Mouse (Mus musculus) lung, embryonic 16.5 days (tissue): ENCODE measurements around the gene Gtf2ird2. TPM values are rescaled to one million over a fixed set of nuclear protein-coding genes. Genes with fewer than 3 reads are reported as not detected.

Experiments used
- ATAC-seq: fragments of 200-750 bp; cut with Nextera tagmentation; 2 replicates; pipeline ENCODE4 v1.8.0; 2017; ENCODE audit warnings: low read depth, mild to moderate bottlenecking, moderate library complexity
- H3K27ac ChIP-seq: fragments of 300-500 bp; sonication (generic); 2 replicates; pipeline ENCODE4 v1.5.1; 2014; ENCODE audit warnings: mild to moderate bottlenecking, control low read depth, low read length
- H3K27me3 ChIP-seq: fragments of 300-500 bp; sonication (generic); 2 replicates; pipeline ENCODE4 v1.6.1; 2014; ENCODE audit warnings: low read depth, low read length, mixed read lengths; ENCODE audit not compliant: control insufficient read depth, insufficient read depth
- H3K36me3 ChIP-seq: fragments of 300-500 bp; sonication (generic); 2 replicates; pipeline ENCODE4 v1.6.1; 2014; ENCODE audit warnings: low read length; ENCODE audit not compliant: control insufficient read depth, insufficient read depth
- H3K4me1 ChIP-seq: fragments of 300-500 bp; sonication (generic); replicated peaks from 2 replicates; pipeline ENCODE4 v1.6.1; 2014; ENCODE audit warnings: low read length, mixed read lengths; ENCODE audit not compliant: control insufficient read depth, insufficient read depth
- H3K4me2 ChIP-seq: fragments of 300-500 bp; sonication (generic); 2 replicates; pipeline ENCODE4 v1.6.1; 2014; ENCODE audit warnings: low read depth, low read length, control low read depth
- H3K4me3 ChIP-seq: fragments of 300-500 bp; sonication (generic); 2 replicates; pipeline ENCODE4 v1.5.1; 2014; ENCODE audit warnings: mild to moderate bottlenecking, low read length, control low read depth
- H3K9ac ChIP-seq: fragments of 300-500 bp; sonication (generic); 2 replicates; pipeline ENCODE4 v1.6.1; 2014; ENCODE audit warnings: low read length, control low read depth
- H3K9me3 ChIP-seq: fragments of 300-500 bp; sonication (generic); 2 replicates; pipeline ENCODE4 v1.6.1; 2016; ENCODE audit warnings: low read length; ENCODE audit not compliant: control insufficient read depth
- WGBS: fragments of 180-500 bp; shearing (Covaris S2); extraction: QIAGEN DNeasy Blood & Tissue Kit; methylation state at CpG from one replicate; pipeline ENCODE4 v1.1.7; 2014; 5-methylcytosine and 5-hydroxymethylcytosine counted together
- polyA plus RNA-seq: library from polyadenylated mRNA; unstranded; fragments of >200 nt; fragmentation: Nextera tagmentation; extraction: Ambion mirVana; gene quantifications from 2 replicates; pipeline ENCODE4 v1.2.1, GENCODE M21; 2015

Gtf2ird2 gene
- polyA plus RNA-seq, 1 experiment from 2014 or later = 8.6 TPM

- Histone ChIP-seq H3K27ac (peak within 1 kb of the TSS; percentile 80), H3K4me3 (peak within 1 kb of the TSS; percentile 94), H3K4me1 (peaks cover 10% of the 10 kb centered on the region), H3K9me3 (no peaks in the 10 kb centered on the region), H3K9ac (peak within 1 kb of the TSS; percentile 83), H3K27me3 (no peaks in the 10 kb centered on the region), H3K4me2 (peak within 1 kb of the TSS; percentile 74), H3K36me3 (no peaks in the 10 kb centered on the region; the same call in 1 of the 2 replicates)
- WGBS = under 1% methylated on average over 54 of the region's 72 CpGs
- peak; percentile 91 for ATAC-seq
Observed at GRCm38 (mm10) chr5:134176169-134176881, 7.5 kb upstream of the Gtf2ird2 start, which contains the start of gene Rcc1l. Gene Rcc1l, minus strand, starts transcription at chr5:134176774.

- H3K36me3 ChIP-seq = no peaks in the 10 kb centered on the region
- peaks cover 23% of the 10 kb centered on the region for H3K4me1 ChIP-seq
- H3K27me3 ChIP-seq = no peaks in the 10 kb centered on the region
- 62% methylated on average over 7 of the region's 7 CpGs for WGBS
- H3K9me3 ChIP-seq = no peaks in the 10 kb centered on the region
- ATAC-seq = no peak
- H3K4me2 ChIP-seq = no peak overlapping the region
- H3K9ac ChIP-seq = no peak overlapping the region
- H3K4me3 ChIP-seq = no peak overlapping the region
- no peak overlapping the region for H3K27ac ChIP-seq
Observed at GRCm38 (mm10) chr5:134178536-134178935, 5.3 kb upstream of the Gtf2ird2 start.

DNA sequence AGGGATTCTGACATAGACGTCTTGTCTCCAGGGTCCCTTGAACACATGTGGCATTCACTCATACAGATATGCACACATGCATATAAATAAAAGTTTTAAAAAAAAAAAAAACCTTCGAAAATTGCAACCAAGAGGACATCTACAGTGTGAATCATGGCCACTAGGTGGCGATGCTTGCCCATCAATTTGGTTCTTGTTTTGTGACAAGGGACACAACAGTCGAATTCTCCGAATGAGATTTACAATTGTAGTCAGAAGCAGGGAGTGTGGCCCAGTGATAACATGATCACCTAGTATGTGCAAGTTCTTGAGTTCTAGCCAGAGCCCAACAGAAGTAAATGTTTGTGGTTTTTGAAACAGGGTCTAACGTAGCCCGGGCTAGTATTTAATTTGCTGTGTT is 3.9 kb upstream of the Gtf2ird2 start:
- no peaks in the 10 kb centered on the region for H3K36me3 ChIP-seq
- peaks cover 24% of the 10 kb centered on the region for H3K4me1 ChIP-seq
- 21% methylated on average over 7 of the region's 7 CpGs for WGBS
- no peaks in the 10 kb centered on the region for H3K9me3 ChIP-seq
- no peak overlapping the region for H3K27ac ChIP-seq
- H3K27me3 ChIP-seq = no peaks in the 10 kb centered on the region
- H3K9ac ChIP-seq = no peak overlapping the region
- no peak overlapping the region for H3K4me3 ChIP-seq
- no peak overlapping the region for H3K4me2 ChIP-seq
- no peak for ATAC-seq

DNA sequence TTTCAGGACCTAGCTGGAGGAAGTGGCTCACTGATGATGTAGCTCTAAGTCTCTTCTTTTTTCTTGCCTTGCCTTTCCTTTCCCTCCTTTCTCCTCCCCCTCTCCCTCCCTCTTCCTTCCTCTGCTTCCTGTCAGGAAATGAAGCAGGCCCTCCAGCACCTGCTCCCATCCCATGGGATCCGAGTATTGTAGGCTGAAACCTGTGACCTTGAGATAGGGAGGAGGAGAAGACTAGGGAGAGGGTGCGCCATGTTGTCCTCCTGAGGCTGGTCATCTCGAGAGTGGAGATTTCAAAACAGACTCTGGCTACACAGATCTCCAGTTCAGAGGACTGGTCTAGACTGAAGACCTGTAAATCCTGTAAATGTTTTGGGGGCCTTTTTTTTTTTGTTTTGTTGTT is 1.6 kb upstream of the Gtf2ird2 start:
- Histone ChIP-seq H3K27me3 (no peaks in the 10 kb centered on the region), H3K27ac (no peak overlapping the region), H3K4me2 (no peak overlapping the region)

DNA sequence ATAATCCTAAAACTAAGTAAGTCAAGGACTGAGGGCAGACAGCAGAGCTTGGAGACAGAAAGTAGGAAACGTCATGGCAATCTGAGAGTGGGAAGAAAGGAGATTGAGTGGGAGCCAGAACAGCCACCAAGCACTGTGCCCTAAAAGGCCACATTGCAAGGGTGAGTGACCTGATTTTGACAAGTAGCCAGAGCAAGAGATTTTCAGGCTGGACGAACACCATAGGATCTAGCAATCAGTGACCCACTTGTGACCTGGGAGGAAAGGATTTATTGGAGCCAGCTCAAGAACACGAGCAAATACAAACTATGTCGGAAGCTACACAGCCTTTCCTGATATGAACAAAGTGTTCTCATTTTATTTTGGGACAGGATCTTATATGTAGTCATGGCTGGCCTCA is 1.1 kb upstream of the Gtf2ird2 start:
- H3K36me3 ChIP-seq = no peaks in the 10 kb centered on the region
- H3K9me3 ChIP-seq = no peaks in the 10 kb centered on the region
- peak overlapping the region; percentile 93 for H3K4me2 ChIP-seq
- H3K4me1 ChIP-seq = peaks cover 15% of the 10 kb centered on the region
- no peak overlapping the region for H3K9ac ChIP-seq
- H3K27me3 ChIP-seq = no peaks in the 10 kb centered on the region
- ATAC-seq = no peak
- 33% methylated on average over 4 of the region's 4 CpGs for WGBS
- H3K27ac ChIP-seq = no peak overlapping the region
- peak overlapping the region; percentile 83; the same call in 1 of the 2 replicates for H3K4me3 ChIP-seq

More for the DNA sequence above, 1.6 kb upstream of the Gtf2ird2 start:
- H3K4me1 ChIP-seq = peaks cover 15% of the 10 kb centered on the region
- 58% methylated on average over 3 of the region's 3 CpGs for WGBS
- H3K9ac ChIP-seq = no peak overlapping the region
- ATAC-seq = no peak
- no peaks in the 10 kb centered on the region for H3K9me3 ChIP-seq
- no peak overlapping the region for H3K4me3 ChIP-seq
- no peaks in the 10 kb centered on the region for H3K36me3 ChIP-seq

DNA sequence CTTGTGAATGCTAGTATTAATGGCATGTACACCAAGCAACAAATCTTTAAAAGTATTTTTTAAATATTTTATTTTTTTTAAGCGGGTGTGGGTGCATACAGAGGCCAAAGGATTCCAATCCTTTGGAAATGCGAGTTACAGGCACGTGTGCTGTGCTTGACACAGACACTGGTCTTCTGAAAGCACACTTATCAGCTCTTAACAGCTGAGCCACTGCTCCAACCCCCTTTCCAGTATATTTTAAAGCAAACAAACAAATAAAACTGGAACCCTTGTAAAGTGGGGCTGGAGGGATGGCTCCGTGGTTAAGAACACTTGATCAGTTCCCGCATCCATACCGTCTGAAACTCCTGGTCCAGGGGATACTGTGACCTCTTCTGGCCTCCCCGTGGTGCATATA is 657 bp upstream of the Gtf2ird2 start:
- H3K9me3 ChIP-seq = no peaks in the 10 kb centered on the region

DNA sequence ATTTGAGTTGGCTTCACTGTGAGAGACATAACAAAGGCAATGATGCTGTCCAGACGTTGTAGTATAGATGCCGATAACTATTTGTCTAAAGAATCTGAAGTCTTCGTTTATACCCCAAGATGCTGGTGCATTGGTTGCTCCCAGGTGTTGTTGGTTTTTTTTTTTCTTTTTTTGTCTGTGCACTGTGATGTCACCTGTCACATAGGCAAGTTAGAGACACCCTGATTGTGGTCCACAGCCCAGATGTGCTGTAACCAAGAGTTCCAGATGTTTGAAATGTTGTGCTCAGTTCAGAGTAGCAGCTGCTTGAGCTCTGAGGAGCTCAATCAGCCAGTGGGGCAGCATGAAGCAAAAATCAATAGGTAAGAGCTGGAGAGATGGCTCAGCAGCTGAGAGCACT is 2.2 kb downstream of the Gtf2ird2 start:
- peaks cover 15% of the 10 kb centered on the region for H3K4me1 ChIP-seq
- 80% methylated on average over 3 of the region's 3 CpGs for WGBS

More for the DNA sequence above, 657 bp upstream of the Gtf2ird2 start:
- Histone ChIP-seq H3K36me3 (no peaks in the 10 kb centered on the region), H3K4me3 (peak overlapping the region; percentile 83), H3K27me3 (no peaks in the 10 kb centered on the region), H3K9ac (peak overlapping the region; percentile 89), H3K4me2 (peak overlapping the region; percentile 93), H3K27ac (peak overlapping the region; percentile 94; the same call in 1 of the 2 replicates), H3K4me1 (peaks cover 15% of the 10 kb centered on the region)
- no peak for ATAC-seq
- 32% methylated on average over 7 of the region's 7 CpGs for WGBS

DNA sequence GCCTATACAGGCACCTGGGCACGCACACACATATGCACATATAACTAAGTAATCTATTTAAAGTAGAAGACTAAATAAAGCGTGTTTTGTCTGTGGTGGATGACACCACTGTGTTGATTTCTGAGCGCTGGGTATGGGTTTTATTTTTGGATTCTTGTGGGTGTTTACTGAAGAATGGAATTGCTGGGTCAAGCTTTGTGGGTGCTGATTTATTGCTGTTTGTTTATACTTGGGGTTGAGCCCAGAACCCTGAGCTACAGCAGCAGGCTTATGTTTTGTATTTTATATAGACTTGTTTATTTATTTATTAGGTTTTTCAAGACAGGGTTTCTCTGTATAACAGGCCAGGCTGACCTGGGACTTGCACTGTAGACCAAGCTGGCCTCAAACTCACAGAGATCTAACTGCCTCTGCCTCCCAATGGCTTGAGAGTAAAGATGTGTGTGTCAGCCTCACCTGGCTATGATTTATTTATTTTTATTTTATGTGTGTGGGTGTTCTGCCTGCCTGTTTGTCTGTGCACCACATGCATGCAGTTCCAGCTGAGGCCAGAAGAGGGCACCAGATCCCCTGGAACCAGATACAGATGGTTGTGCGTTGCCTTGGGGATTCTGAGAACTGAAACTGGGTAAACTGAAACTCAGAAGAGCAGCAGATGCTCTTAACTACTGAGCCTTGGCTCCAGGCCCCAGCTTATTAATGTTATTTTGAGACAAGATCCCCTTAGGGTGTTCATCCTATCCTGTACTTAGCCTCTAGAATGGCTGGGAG is 3.3 kb downstream of the Gtf2ird2 start:
- Histone ChIP-seq H3K4me3 (no peak overlapping the region), H3K27ac (no peak overlapping the region), H3K4me2 (no peak overlapping the region), H3K4me1 (peaks cover 13% of the 10 kb centered on the region), H3K9ac (no peak overlapping the region), H3K27me3 (no peaks in the 10 kb centered on the region), H3K9me3 (no peaks in the 10 kb centered on the region), H3K36me3 (no peaks in the 10 kb centered on the region)
- WGBS = 57% methylated on average over 4 of the region's 4 CpGs
- ATAC-seq = no peak

More for the DNA sequence above, 2.2 kb downstream of the Gtf2ird2 start:
- H3K4me2 ChIP-seq = no peak overlapping the region
- H3K27me3 ChIP-seq = no peaks in the 10 kb centered on the region
- ATAC-seq = no peak
- no peak overlapping the region for H3K4me3 ChIP-seq
- H3K36me3 ChIP-seq = no peaks in the 10 kb centered on the region
- H3K9ac ChIP-seq = no peak overlapping the region
- H3K27ac ChIP-seq = 0 out of 2 replicates have a peak overlapping the region, but pooled peaks have one; percentile 17
- H3K9me3 ChIP-seq = no peaks in the 10 kb centered on the region

DNA sequence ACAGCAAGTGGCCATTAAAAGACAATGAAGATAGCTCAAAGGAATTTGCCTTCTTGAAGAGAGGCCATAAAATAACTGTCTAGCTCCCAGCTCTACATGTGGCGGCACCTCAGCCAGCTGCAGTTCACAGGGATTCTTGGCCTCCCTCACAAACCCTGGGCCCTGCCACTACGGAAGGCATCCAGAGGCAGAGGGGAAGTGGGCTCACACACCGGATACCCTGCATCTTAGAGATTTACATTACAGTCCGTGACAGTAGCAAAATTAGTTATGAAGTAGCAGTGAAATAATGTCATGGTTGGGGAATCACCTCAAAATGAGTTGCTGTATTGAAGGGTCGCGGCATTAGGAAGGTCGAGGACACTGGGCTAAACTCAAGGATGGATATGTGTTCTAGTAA is 4.8 kb downstream of the Gtf2ird2 start:
- WGBS = 73% methylated on average over 7 of the region's 7 CpGs
- Histone ChIP-seq H3K4me2 (no peak overlapping the region), H3K36me3 (no peaks in the 10 kb centered on the region), H3K4me3 (no peak overlapping the region), H3K27ac (no peak overlapping the region), H3K9me3 (no peaks in the 10 kb centered on the region), H3K9ac (no peak overlapping the region), H3K27me3 (no peaks in the 10 kb centered on the region), H3K4me1 (peaks cover under 1% of the 10 kb centered on the region; the same call in 1 of the 2 replicates)
- no peak for ATAC-seq
